Mouse (Mus musculus) stomach, postnatal 0 days (tissue): Measurements from ENCODE around the gene Psmg3. TPM values are rescaled to one million over a fixed set of nuclear protein-coding genes. Genes with fewer than 3 reads are reported as not detected.
A peak's percentile ranks its signal among the peaks of the same experiment; 100 is the strongest.

Experiments
- ATAC-seq: fragments of 200-750 bp; cut with Nextera tagmentation; 2 replicates; pipeline ENCODE4 v1.8.0; 2017; ENCODE audit not compliant: low FRiP score, low TSS enrichment
- DNase-seq: peaks from one replicate; pipeline ENCODE4 v3.0.0-alpha.2; 2016; ENCODE audit warnings: low spot score
- H3K27ac ChIP-seq: fragments of 300-500 bp; sonication (generic); replicated peaks from 2 replicates; pipeline ENCODE4 v1.5.1; 2014; ENCODE audit warnings: mild to moderate bottlenecking, control low read depth
- H3K27me3 ChIP-seq: fragments of 300-500 bp; sonication (generic); 2 replicates; pipeline ENCODE4 v1.6.1; 2014; ENCODE audit warnings: low read length; ENCODE audit not compliant: control insufficient read depth, insufficient read depth
- H3K36me3 ChIP-seq: fragments of 300-500 bp; sonication (generic); 2 replicates; pipeline ENCODE4 v1.6.1; 2014; ENCODE audit warnings: low read length, mixed read lengths; ENCODE audit not compliant: control insufficient read depth, insufficient read depth
- H3K4me1 ChIP-seq: fragments of 300-500 bp; sonication (generic); replicated peaks from 2 replicates; pipeline ENCODE4 v1.6.1; 2014; ENCODE audit warnings: antibody characterized with exemption; ENCODE audit not compliant: control insufficient read depth, insufficient read depth
- H3K4me2 ChIP-seq: fragments of 300-500 bp; sonication (generic); replicated peaks from 2 replicates; pipeline ENCODE4 v1.6.1; 2014; ENCODE audit warnings: low read depth, mild to moderate bottlenecking, control low read depth, moderate library complexity
- H3K4me3 ChIP-seq: fragments of 300-500 bp; sonication (generic); 2 replicates; pipeline ENCODE4 v1.5.1; 2014; ENCODE audit warnings: low read depth, low read length, control low read depth
- H3K9ac ChIP-seq: fragments of 300-500 bp; sonication (generic); 2 replicates; pipeline ENCODE4 v1.6.1; 2014; ENCODE audit warnings: mild to moderate bottlenecking, low read length, control low read depth, mixed read lengths
- H3K9me3 ChIP-seq: fragments of 300-500 bp; sonication (generic); 2 replicates; pipeline ENCODE4 v1.6.1; 2016; ENCODE audit warnings: low read length; ENCODE audit not compliant: control insufficient read depth
- CTCF ChIP-seq: IDR thresholded peaks from 2 replicates; pipeline ENCODE4 v1.5.1; 2016; ENCODE audit warnings: antibody characterized with exemption, low read depth, mild to moderate bottlenecking, moderate library complexity
- EP300 ChIP-seq: optimal IDR thresholded peaks from 2 replicates; pipeline ENCODE3; 2016; ENCODE audit warnings: antibody characterized with exemption
- WGBS: fragments of 180-500 bp; shearing (Covaris S2); extraction: QIAGEN DNeasy Blood & Tissue Kit; methylation state at CpG from one replicate; pipeline ENCODE4 v1.1.7; 2014; 5-methylcytosine and 5-hydroxymethylcytosine counted together
- polyA plus RNA-seq: library from polyadenylated mRNA; unstranded; fragments of >200 nt; fragmentation: Nextera tagmentation; extraction: Ambion mirVana; gene quantifications from 2 replicates; pipeline ENCODE4 v1.2.1, GENCODE M21; 2015

The Psmg3 gene
- polyA plus RNA-seq, 1 experiment from 2014 or later: 51.0 TPM

- peak overlapping the region; percentile 98 for H3K27ac ChIP-seq
- DNase-seq: no peak
- peak overlapping the region; percentile 99 for H3K4me2 ChIP-seq
- peaks cover 22% of the 10 kb centered on the region for H3K4me1 ChIP-seq
- no peaks in the 10 kb centered on the region for H3K9me3 ChIP-seq
- no peaks in the 10 kb centered on the region for H3K36me3 ChIP-seq
- H3K27me3 ChIP-seq: no peaks in the 10 kb centered on the region
- peak overlapping the region; percentile 84 for H3K4me3 ChIP-seq
- no peak for TF ChIP-seq EP300
- TF ChIP-seq CTCF: no peak
- peak overlapping the region; percentile 95 for H3K9ac ChIP-seq
- no peak for ATAC-seq
- 13% methylated on average over 11 of the region's 11 CpGs for WGBS
Measured at GRCm38 (mm10) chr5:139792159-139792775, 34.4 kb downstream of the Psmg3 start.

- Histone ChIP-seq H3K27ac (peak within 1 kb of the TSS; percentile 98), H3K4me2 (peak within 1 kb of the TSS; percentile 99), H3K9me3 (no peaks in the 10 kb centered on the region), H3K27me3 (no peaks in the 10 kb centered on the region), H3K4me3 (peak within 1 kb of the TSS; percentile 84), H3K9ac (peak within 1 kb of the TSS; percentile 95), H3K4me1 (peaks cover 19% of the 10 kb centered on the region; the same call in 1 of the 2 replicates), H3K36me3 (no peaks in the 10 kb centered on the region)
- peak; percentile 81 for ATAC-seq
- TF ChIP-seq CTCF: peak; percentile 50
- no peak for TF ChIP-seq EP300
- DNase-seq: peak; percentile 99
- WGBS: under 1% methylated on average over 90 of the region's 92 CpGs
Measured at GRCm38 (mm10) chr5:139791227-139792158, 35.2 kb downstream of the Psmg3 start, which contains the start of gene Mafk. Gene Mafk (plus strand): TSS chr5:139791513.

- H3K27me3 ChIP-seq: no peaks in the 10 kb centered on the region
- H3K27ac ChIP-seq: no peak overlapping the region
- H3K4me1 ChIP-seq: peaks cover 12% of the 10 kb centered on the region; the same call in 1 of the 2 replicates
- no peak overlapping the region for H3K4me2 ChIP-seq
- H3K9me3 ChIP-seq: no peaks in the 10 kb centered on the region
- H3K9ac ChIP-seq: no peak overlapping the region
- DNase-seq (no peak), ATAC-seq (no peak)
- WGBS: 58% methylated on average over 4 of the region's 4 CpGs
- TF ChIP-seq EP300 (no peak), CTCF (peak; percentile 39)
- no peaks in the 10 kb centered on the region for H3K36me3 ChIP-seq
- H3K4me3 ChIP-seq: no peak overlapping the region
Measured at GRCm38 (mm10) chr5:139789466-139789865, 37.2 kb downstream of the Psmg3 start.

- no peak for ATAC-seq
Measured at GRCm38 (mm10) chr5:139781406-139781805, 45.3 kb downstream of the Psmg3 start.

GRCm38 (mm10) chr5:139776966-139777365 lies 49.7 kb downstream of the Psmg3 start:
- Histone ChIP-seq H3K36me3 (peaks cover 6% of the 10 kb centered on the region), H3K27ac (no peak overlapping the region), H3K4me2 (no peak overlapping the region), H3K9ac (no peak overlapping the region), H3K9me3 (no peaks in the 10 kb centered on the region), H3K27me3 (no peaks in the 10 kb centered on the region), H3K4me1 (no peaks in the 10 kb centered on the region), H3K4me3 (no peak overlapping the region)
- 79% methylated on average over 5 of the region's 5 CpGs for WGBS
- no peak for DNase-seq
- TF ChIP-seq EP300: no peak
- no peak for TF ChIP-seq CTCF
- ATAC-seq: no peak

More at GRCm38 (mm10) chr5:139781406-139781805, 45.3 kb downstream of the Psmg3 start:
- Histone ChIP-seq H3K9me3 (no peaks in the 10 kb centered on the region), H3K27me3 (no peaks in the 10 kb centered on the region), H3K4me2 (no peak overlapping the region), H3K4me3 (no peak overlapping the region), H3K36me3 (no peaks in the 10 kb centered on the region), H3K4me1 (no peaks in the 10 kb centered on the region), H3K27ac (no peak overlapping the region), H3K9ac (no peak overlapping the region)
- WGBS: 81% methylated on average over 8 of the region's 8 CpGs
- DNase-seq: no peak
- TF ChIP-seq CTCF (no peak), EP300 (no peak)
